Mouse (Mus musculus) right cerebral cortex, postnatal 36 days (tissue): ENCODE results near the gene Slc52a3.

Experiments
- DNase-seq, 2 experiments: peaks; one replicate each; pipeline ENCODE4 v3.0.0; 2022; ENCODE audit warnings: low spot score in 2 of 2, mixed read lengths in 1 of 2

Gene Slc52a3

GRCm38 (mm10) chr2:151996229-151997189 is at the start of gene Slc52a3:
Gene Slc52a3 (plus strand): TSS chr2:151996511.
- peak; percentile 63 to 66 for DNase-seq

DNA sequence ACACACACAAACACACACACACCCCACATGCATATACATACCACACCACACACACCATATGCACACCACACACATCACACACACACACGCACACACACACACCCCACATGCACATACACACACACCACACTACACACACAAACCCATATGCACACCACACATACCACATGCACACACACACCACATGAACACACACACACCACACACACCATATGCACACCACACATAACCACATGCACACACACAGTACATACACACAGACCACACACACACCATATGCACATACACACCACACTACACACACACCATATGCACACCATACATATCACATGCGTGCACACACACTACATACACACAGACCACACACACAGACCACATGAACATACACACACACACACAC is 48.7 kb upstream of the Slc52a3 start:
- no peak for DNase-seq

DNA sequence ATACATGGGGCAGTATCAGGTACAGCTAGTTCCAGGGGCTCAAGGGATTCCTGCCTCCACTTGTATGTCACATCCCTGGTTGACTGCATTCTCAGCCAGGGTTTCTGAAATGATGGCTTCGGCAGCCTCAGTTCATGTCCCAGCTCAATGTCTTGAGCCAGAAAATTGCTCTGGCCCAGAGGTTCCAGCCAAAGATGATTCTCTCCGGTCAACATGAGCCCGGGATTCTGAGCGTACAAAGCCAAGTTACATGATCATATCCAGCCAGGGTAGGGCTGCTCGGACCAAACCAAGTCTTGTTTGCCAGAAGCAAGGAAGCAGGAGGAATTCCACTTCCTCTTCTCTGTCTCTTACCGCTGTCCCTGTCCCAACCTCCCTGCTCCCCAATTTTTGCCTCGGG is 48.0 kb upstream of the Slc52a3 start:
- DNase-seq: no peak

GRCm38 (mm10) chr2:151949082-151949774 is 47.1 kb upstream of the Slc52a3 start:
- DNase-seq: no peak

DNA sequence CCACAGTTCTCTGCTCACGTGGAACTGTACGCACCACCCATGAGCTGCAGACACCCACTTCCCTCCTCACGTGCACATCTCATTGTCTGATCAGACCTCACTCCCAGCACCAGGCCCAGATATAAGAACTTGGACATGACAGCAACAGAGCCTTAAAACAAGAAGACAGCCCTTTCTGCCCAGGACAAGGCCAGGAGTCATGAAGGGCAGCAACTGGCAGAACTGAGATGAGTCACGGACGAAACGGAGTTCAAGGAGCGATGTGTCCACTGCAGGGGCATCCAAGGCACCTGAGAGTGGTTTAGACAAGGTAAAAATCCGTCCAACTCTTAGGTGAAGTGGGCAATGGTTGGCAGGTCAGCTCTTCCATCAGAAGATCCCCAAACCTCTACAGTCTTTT is 42.6 kb upstream of the Slc52a3 start:
- no peak for DNase-seq

DNA sequence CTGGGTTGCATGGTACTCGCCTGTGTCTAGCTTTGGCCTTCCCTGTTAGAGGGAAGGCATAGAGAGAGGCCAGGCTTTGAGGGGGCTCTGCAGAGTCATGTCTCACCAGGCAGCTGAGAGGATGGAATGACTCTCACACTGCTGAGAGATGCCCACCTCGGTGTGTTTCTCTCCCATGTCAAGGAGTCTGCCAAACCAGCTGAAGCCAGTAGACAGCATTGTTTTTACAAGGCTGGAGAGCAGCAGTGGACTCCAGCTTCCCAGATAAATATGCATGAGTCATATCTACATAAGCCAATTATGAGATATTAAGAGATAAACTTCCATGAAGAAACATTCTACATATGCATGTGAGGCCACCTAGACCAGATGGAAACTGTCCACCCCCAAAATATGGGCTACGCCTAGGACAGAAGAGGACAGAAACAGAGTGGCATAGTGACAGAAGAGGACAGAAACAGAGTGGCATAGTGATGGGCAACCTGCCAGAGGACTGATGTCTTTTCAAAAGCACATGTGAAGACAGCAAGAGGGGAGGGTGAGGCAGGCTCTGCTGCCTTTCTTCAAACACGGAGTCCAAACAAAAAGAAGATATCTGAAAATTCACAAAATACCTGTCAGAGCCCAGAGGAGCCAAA is 39.7 kb upstream of the Slc52a3 start:
- DNase-seq: no peak

DNA sequence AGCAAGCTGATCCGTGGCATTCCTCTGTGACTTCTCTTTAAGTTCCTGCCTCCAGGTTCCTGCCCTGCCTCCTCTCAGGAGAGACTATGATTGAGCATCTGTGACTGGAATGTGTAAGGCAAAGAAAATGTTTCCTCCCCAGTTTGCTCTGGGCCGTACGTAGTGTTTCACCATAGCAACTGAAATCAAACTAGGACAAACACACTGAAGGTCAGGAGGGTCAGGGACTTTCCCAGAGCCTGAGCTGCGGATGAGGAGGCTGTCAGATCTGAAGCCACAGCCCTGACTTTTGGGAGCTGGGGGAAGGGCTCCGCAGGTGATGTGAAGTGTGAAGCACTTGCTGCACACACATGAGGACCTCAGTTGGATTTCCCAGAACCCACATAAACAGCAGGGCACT is 37.0 kb upstream of the Slc52a3 start:
- DNase-seq: no peak

GRCm38 (mm10) chr2:151961284-151962196 is 34.8 kb upstream of the Slc52a3 start:
- no peak for DNase-seq

DNA sequence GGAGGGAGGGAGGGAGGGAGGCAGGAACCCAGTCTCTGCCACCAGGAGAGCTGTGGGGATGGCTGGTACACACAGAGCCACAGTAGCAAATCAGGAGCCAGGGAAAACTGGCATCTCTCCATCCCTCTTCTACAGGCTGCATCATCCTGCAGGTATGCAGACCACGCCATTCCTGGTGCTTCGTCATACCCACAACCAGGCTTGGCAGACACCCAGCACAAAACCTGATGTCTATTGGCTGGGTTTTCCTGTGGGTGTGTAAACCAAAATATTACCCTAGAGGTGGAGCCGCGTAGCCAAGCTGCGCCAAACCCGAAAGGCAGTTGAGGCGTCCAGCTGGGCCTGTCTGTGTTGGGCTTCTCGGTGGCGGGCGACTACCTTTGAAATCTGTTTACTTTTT is 33.8 kb upstream of the Slc52a3 start:
- peak; percentile 64 to 78 for DNase-seq

DNA sequence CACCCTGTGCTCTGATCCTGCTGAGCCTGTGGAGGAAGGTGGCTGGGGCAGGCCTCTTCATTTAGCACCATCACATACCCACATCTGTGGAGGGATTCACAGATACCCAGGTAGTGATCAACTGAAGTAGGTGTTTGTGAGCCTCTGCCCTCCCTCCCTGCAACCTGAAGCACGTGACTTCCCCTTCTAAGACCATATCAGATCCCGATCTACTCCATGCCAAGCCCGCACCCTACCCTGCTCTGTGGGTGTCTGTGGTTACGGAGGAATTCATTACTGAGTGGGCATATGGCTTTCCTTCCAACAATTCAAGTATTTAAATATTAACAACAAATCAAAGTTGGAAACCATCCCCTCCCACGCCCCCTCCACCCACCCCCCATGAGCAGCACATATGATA is 33.0 kb upstream of the Slc52a3 start:
- DNase-seq: no peak

- no peak for DNase-seq
Observed at GRCm38 (mm10) chr2:151964052-151964451, 32.3 kb upstream of the Slc52a3 start.

- DNase-seq: no peak
Observed at GRCm38 (mm10) chr2:151967176-151967750, 29.0 kb upstream of the Slc52a3 start.

- no peak for DNase-seq
Observed at GRCm38 (mm10) chr2:151967792-151968191, 28.5 kb upstream of the Slc52a3 start.

- no peak for DNase-seq
Observed at GRCm38 (mm10) chr2:151968451-151968850, 27.9 kb upstream of the Slc52a3 start.

- no peak for DNase-seq
Observed at GRCm38 (mm10) chr2:151968986-151969385, 27.3 kb upstream of the Slc52a3 start.

- DNase-seq: no peak
Observed at GRCm38 (mm10) chr2:151969396-151969795, 26.9 kb upstream of the Slc52a3 start.

- peak; percentile 54 to 68 for DNase-seq
Observed at GRCm38 (mm10) chr2:151970191-151971172, 25.8 kb upstream of the Slc52a3 start.

- DNase-seq: no peak
Observed at GRCm38 (mm10) chr2:151971748-151972147, 24.6 kb upstream of the Slc52a3 start.

GRCm38 (mm10) chr2:151972880-151973594 is 23.3 kb upstream of the Slc52a3 start:
- DNase-seq: no peak
